Mouse (Mus musculus) C2C12 (cell line): ENCODE results near the gene Styk1.
A peak's percentile ranks its signal among the peaks of the same experiment; 100 is the strongest.

ENCODE experiments used
- CTCF ChIP-seq: IDR thresholded peaks from one replicate; pipeline ENCODE4 v1.5.1; 2011; ENCODE audit not compliant: control insufficient read depth, insufficient read depth, insufficient read length
- FOSL1 ChIP-seq: IDR thresholded peaks from one replicate; pipeline ENCODE4 v1.8.0; 2011; ENCODE audit warnings: mild to moderate bottlenecking, low read length; ENCODE audit not compliant: poor library complexity, insufficient read depth, severe bottlenecking
- MAX ChIP-seq: IDR thresholded peaks from one replicate; pipeline ENCODE4 v1.6.1; 2011; ENCODE audit warnings: mild to moderate bottlenecking, control low read depth
- MYOD1 ChIP-seq: IDR thresholded peaks from one replicate; pipeline ENCODE4 v1.6.1; 2011; ENCODE audit warnings: low read depth; ENCODE audit not compliant: control insufficient read depth, insufficient read length
- MYOG ChIP-seq: IDR thresholded peaks from one replicate; pipeline ENCODE4 v1.6.1; 2011; ENCODE audit not compliant: control insufficient read depth, insufficient read length; ENCODE audit errors: extremely low read depth
- USF1 ChIP-seq: IDR thresholded peaks from one replicate; pipeline ENCODE4 v1.6.1; 2011; ENCODE audit warnings: low read depth, mild to moderate bottlenecking, control low read depth, moderate library complexity

DNA sequence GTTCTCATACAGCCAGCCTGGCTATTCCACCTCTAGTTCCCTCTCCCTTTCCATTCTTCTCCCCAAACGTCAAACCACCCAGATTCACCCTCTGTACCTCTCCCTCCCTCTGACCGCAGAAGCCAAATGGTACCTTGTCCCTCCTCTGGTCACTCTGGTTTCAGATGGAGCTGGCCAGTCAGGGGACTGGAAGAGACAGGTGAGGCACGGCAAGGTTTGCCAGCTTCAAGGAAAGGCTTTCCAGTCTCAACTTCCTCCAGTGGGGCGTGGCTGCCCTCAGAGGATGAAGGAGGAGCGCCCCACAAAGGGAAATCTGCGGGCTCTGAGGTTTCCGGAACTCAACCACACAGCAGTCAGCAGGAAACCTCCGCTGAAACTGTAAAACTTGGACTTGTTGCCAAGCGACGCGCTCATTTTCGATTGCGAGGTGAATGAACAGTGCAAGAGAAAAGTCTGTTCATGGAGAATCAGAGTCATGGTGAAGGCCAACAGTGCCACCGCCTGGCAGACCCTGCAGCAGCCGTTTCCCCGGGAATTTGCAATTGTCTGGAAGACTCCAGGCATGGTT, at the start of gene Styk1:
- TF ChIP-seq MYOD1: no peak
- TF ChIP-seq CTCF: peak; percentile 81
- no peak for TF ChIP-seq MYOG
- no peak for TF ChIP-seq FOSL1
- no peak for TF ChIP-seq USF1
- no peak for TF ChIP-seq MAX
